Mouse (Mus musculus) thymus, postnatal 36 days (tissue): ENCODE results near the gene Car8.
A peak's percentile ranks its signal among the peaks of the same experiment; 100 is the strongest.

Source experiments
- DNase-seq, 2 experiments: peaks; one replicate each; pipeline ENCODE4 v3.0.0; 2022; ENCODE audit warnings: mixed read lengths in 2 of 2

Gene Car8

DNA sequence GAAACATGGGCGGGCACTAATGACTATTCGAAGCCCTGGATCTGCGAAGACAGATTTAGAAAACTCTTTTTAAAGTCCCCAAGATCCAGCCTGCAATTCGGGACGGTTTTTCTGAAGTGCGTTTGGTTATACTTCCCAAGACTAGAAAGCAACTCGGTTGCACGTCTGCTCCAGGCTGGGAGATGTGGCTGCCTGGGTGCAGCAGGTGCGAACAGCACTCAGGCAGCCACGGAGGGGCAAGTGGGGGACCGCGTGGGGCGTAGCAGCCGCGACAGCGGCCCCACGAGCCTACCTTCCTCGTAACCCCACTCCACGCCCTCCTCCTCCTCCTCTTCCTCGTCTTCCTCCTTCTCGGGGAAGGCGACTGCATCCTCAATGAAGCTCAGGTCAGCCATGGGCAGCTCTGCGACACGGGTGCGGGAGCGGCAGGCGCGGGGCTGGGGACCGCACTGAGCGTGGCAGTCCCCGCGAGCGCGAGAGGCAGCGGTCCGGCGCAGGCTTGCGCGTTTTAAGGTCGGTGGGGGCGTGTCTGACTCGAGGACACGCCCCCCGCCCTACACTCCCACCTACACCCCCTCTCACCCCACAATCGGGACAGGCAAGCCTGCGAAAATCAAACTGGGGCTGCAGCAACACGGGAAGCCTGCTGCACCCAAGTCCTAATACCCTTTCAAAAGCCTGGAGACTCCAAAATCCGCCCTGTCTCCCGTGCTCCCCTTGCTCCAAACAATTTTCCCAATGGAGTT lies at the start of gene Car8:
Gene Car8, minus strand, starts transcription at position 482 of the 746 bp plus-strand sequence.
- peak; percentile 48 to 51 for DNase-seq

DNA sequence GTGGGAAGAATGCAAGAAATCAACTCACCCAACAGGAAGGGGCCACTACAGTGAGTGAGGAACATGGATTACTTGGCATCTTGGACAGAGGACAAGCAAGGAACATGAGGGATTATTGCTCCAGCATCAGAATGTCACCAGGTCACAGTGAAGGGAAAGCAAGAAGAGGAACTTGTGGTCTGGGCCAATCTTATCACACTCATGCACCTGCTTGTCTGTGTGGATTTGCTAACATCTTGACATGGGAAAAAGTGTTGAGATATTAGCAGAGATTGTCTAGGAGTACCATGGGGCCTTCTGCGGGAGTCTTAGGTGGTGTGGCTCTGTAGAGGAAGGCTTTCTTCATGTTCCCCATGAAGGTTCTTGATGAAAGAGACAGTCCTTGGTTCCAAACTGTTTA lies 46.1 kb upstream of the Car8 start:
- no peak for DNase-seq

- DNase-seq = no peak
Measured at GRCm38 (mm10) chr4:8278159-8278558, 39.3 kb upstream of the Car8 start.

GRCm38 (mm10) chr4:8249805-8250204 lies 11.0 kb upstream of the Car8 start:
- no peak for DNase-seq

GRCm38 (mm10) chr4:8245495-8246063 lies 6.7 kb upstream of the Car8 start:
- no peak for DNase-seq

GRCm38 (mm10) chr4:8245062-8245461 lies 6.2 kb upstream of the Car8 start:
- DNase-seq = no peak

GRCm38 (mm10) chr4:8239699-8240098 lies 858 bp upstream of the Car8 start:
- DNase-seq = no peak

DNA sequence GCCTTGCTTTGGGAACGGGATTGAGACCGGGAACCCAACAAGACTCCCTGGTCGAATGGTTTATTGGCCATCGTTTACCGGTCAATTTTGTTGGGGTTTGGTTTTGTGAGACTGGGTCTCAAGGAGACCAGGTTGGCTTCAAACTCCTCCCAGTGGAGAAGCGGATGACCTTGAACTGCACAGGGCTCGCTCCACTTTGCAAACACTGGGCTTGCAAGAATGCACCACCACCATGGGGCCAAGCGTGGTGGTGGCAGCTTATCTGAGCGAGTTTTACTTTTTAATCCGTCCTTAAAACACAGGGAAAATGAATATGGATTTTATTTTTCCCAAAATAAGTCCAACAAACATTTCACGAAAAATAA lies 447 bp upstream of the Car8 start:
- DNase-seq = no peak

- DNase-seq = no peak
Measured at GRCm38 (mm10) chr4:8232393-8233111, 6.3 kb downstream of the Car8 start.

- no peak for DNase-seq
Measured at GRCm38 (mm10) chr4:8231291-8231871, 7.5 kb downstream of the Car8 start.

- DNase-seq = no peak
Measured at GRCm38 (mm10) chr4:8229661-8230298, 9.1 kb downstream of the Car8 start.

DNA sequence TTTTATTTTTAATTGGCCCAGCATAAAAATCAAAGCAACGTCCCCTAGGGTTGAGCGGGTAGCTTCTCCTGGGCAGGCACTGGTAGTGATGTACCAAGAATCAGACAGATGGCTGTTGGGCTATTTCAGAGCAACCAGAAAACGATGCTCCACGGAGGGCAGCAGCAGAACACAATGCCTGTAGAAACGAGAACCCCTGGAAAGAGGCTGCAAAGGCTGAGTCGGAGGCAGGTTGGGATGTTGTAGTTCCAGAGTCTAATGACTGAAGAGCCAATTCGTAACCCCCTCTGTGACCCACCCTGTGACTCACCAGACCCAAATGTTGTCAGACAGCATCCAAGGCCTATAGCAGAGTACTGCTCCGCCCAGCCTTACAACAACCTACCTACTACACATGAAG lies 19.9 kb downstream of the Car8 start:
- DNase-seq = no peak

GRCm38 (mm10) chr4:8218004-8218403 lies 20.8 kb downstream of the Car8 start:
- DNase-seq = no peak

DNA sequence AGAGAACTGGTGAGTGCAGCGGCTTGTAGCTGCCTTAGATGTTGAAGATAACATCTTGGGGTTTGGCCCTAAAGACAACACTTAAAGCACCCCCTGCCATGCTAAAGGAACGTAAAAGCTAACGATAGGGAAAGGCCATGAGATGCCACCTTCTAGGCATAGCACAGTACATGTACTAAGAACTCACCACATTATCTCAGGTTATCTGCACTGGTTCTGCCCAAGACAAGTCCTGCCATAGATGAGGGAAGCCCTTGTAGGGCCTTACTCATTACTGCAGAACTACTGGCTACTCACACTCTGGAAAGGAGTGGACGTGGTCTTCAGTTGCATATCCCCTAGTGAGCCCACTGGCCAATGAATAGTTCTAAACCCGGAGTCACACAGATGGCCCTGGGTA lies 21.6 kb downstream of the Car8 start:
- DNase-seq = no peak

GRCm38 (mm10) chr4:8216551-8216950 lies 22.3 kb downstream of the Car8 start:
- no peak for DNase-seq

DNA sequence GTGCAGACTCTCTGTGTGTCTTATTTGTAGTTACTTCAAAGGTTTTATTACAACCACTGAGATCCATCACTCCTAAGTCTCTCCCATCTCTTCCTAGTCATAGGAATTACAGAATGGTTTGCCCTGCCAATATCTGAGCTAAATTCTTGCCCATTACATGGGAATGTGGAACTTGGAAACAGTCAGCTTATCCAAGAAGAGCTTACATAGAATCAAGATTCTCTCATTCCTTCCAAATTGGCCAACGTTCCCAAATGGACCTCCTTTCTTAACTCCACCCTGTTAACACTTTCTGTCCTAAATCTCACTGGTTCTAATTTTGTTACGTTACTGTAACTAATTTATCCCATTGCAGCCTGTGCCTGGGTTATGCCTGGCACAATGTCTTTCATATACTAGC lies 25.2 kb downstream of the Car8 start:
- DNase-seq = no peak

DNA sequence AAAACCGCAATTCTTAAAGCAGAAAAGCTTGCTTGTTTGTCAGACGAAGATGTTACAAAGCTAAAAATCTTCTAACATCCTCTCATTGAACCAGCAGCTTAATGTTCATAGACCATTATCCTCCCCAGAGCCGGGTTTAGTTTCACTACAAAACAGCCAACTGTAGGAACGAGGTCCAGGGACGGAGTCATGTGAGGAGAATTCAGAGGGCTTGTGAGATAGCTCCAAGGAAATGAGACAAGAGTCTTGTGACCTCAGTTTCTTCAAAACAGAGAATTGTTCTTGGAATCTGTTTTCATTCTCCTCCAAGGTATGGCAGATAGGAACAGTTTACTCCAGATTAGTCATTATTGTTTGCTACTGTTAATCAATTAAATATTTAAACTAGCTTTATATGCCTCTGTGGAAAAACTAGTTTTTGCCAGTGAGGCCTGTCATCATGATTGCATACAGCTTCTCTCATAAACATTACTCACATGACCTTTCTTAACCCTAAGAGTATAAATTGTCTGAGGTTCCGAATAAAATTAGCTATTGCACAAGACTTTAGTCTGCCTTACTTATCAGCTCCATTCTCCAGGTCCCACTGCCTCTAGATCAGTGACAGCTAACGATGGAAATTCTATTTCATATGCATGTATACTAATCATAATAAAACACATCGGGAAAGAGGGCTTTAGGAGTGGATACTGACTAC lies 25.8 kb downstream of the Car8 start:
- DNase-seq = no peak

DNA sequence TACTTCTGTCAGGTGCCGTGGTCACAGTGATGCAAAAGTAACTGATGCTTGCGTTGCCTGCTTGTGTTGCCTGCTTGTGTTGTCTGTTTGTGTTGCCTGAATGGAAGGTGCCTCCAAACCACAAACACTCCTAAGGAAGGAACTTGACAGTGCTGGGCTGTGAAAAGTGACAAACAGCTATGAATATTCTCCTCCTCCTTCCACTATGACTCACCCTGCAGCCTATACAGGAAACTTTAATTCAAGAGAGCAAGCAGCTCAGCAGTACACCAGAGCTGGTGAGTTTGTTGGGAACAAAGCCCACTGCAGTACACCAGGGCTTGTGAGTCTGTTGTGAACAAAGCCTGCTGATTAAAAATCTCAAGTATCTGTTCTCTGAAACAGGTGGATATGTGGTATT lies 28.4 kb downstream of the Car8 start:
- no peak for DNase-seq

- DNase-seq = no peak
Measured at GRCm38 (mm10) chr4:8207924-8208323, 30.9 kb downstream of the Car8 start.

GRCm38 (mm10) chr4:8206918-8207573 lies 31.8 kb downstream of the Car8 start:
- DNase-seq = no peak

DNA sequence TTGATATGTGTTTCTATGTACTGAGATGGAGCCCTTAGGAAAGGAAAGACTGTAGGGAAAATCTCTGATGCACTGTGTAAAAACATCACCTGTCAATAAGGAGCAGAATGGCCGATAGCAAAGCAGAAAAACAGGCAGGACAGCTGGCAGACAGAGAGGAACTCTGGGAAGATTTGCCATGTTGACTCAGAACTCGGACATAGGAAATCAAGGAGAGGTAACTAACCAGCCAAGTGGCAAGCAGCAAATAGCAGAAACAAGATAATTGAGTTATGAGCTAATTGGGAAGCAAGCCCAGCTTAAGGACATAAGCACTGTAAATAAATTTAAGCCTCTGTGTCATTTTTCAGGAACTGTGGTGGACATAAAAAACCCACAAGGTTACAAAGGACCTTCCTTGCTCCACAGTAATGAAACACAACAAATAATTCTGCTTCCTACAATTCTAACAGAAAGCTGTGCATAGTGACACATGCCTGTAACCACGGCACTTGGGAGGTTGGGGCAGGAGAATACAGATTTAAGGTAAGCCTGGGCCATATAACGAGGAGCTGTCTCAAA lies 33.7 kb downstream of the Car8 start:
- DNase-seq = no peak

DNA sequence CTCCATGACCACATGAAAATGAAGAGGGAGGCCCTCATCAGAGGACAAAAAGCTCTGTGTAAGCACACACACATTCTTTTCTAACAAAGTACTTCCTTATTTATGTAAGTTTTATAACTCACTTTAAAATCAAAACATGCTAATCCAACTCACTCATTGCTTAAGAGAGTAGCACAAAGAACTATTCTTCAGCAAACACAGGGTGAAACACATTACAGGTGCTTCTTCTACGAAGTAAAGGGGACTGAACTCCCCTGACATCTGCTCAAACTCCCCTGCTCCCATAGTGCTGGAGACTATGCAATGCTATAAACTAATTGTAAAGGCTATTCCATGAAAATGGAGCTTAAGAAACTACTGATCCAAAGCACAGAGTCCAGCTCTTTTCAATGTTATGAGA lies 35.5 kb downstream of the Car8 start:
- DNase-seq = no peak
